Mouse (Mus musculus) G1E-ER4 (cell line): ENCODE results near the gene Lhfpl3. TPM values are rescaled to one million over a fixed set of nuclear protein-coding genes. Genes with fewer than 3 reads are reported as not detected.

Experiments used
- GATA1 ChIP-seq: IDR thresholded peaks from one replicate; pipeline ENCODE4 v1.8.0; 2012; ENCODE audit warnings: low read length, inconsistent platforms
- polyA plus RNA-seq: library from polyadenylated mRNA; stranded (reverse); fragments of >175 nt; gene quantifications from 2 replicates; pipeline ENCODE4 v1.2.3, GENCODE M21; 2012

Lhfpl3 gene
- polyA plus RNA-seq, 1 experiment = 0.02 TPM

GRCm38 (mm10) chr5:23284884-23285283, 539.0 kb downstream of the Lhfpl3 start:
- TF ChIP-seq GATA1 = no peak

- TF ChIP-seq GATA1 = no peak
Measured at GRCm38 (mm10) chr5:23289149-23289548, 543.3 kb downstream of the Lhfpl3 start.

Other genes starting within 250 kb of the Lhfpl3 start
- gene Orc5, start 195.6 kb upstream of the Lhfpl3 start, polyA plus RNA-seq = 4.0 and 4.1 TPM in 2 replicates